Mouse (Mus musculus) neural tube, embryonic 13.5 days (tissue): ENCODE measurements around the gene Fbxl14. TPM values are rescaled to one million over a fixed set of nuclear protein-coding genes. Genes with fewer than 3 reads are reported as not detected.
A peak's percentile ranks its signal among the peaks of the same experiment; 100 is the strongest.

ENCODE experiments used
- ATAC-seq: fragments of 200-750 bp; cut with Nextera tagmentation; 2 replicates; pipeline ENCODE4 v1.8.0; 2017; ENCODE audit warnings: low read depth, mild to moderate bottlenecking, moderate TSS enrichment, moderate library complexity
- H3K27ac ChIP-seq: fragments of 300-500 bp; sonication (generic); replicated peaks from 2 replicates; pipeline ENCODE4 v1.5.1; 2015; ENCODE audit warnings: moderate library complexity, mild to moderate bottlenecking, inconsistent platforms
- H3K27me3 ChIP-seq: fragments of 300-500 bp; sonication (generic); 2 replicates; pipeline ENCODE4 v1.6.1; 2015; ENCODE audit warnings: mild to moderate bottlenecking, inconsistent platforms
- H3K36me3 ChIP-seq: fragments of 300-500 bp; sonication (generic); 2 replicates; pipeline ENCODE4 v1.6.1; 2015; ENCODE audit warnings: mild to moderate bottlenecking, inconsistent platforms
- H3K4me1 ChIP-seq: fragments of 300-500 bp; sonication (generic); replicated peaks from 2 replicates; pipeline ENCODE4 v1.6.1; 2015; ENCODE audit warnings: inconsistent platforms
- H3K4me2 ChIP-seq: fragments of 300-500 bp; sonication (generic); 2 replicates; pipeline ENCODE4 v1.6.1; 2015; ENCODE audit warnings: inconsistent platforms, mild to moderate bottlenecking, moderate library complexity
- H3K4me3 ChIP-seq: fragments of 300-500 bp; sonication (generic); 2 replicates; pipeline ENCODE4 v1.5.1; 2015; ENCODE audit warnings: mild to moderate bottlenecking, inconsistent platforms
- H3K9ac ChIP-seq: fragments of 300-500 bp; sonication (generic); 2 replicates; pipeline ENCODE4 v1.6.1; 2015; ENCODE audit warnings: moderate library complexity, mild to moderate bottlenecking, inconsistent platforms
- H3K9me3 ChIP-seq: fragments of 300-500 bp; sonication (generic); 2 replicates; pipeline ENCODE4 v1.6.1; 2016; ENCODE audit warnings: inconsistent platforms
- WGBS: fragments of 180-500 bp; shearing (Covaris S2); methylation state at CpG from one replicate; pipeline ENCODE4 v1.1.7; 2015; 5-methylcytosine and 5-hydroxymethylcytosine counted together
- polyA plus RNA-seq: library from polyadenylated mRNA; unstranded; fragments of >200 nt; fragmentation: Nextera tagmentation; extraction: Ambion mirVana; gene quantifications from 2 replicates; pipeline ENCODE4 v1.2.1, GENCODE M21; 2015

The Fbxl14 gene
- polyA plus RNA-seq, 1 experiment from 2014 or later, result 3.0 TPM

DNA sequence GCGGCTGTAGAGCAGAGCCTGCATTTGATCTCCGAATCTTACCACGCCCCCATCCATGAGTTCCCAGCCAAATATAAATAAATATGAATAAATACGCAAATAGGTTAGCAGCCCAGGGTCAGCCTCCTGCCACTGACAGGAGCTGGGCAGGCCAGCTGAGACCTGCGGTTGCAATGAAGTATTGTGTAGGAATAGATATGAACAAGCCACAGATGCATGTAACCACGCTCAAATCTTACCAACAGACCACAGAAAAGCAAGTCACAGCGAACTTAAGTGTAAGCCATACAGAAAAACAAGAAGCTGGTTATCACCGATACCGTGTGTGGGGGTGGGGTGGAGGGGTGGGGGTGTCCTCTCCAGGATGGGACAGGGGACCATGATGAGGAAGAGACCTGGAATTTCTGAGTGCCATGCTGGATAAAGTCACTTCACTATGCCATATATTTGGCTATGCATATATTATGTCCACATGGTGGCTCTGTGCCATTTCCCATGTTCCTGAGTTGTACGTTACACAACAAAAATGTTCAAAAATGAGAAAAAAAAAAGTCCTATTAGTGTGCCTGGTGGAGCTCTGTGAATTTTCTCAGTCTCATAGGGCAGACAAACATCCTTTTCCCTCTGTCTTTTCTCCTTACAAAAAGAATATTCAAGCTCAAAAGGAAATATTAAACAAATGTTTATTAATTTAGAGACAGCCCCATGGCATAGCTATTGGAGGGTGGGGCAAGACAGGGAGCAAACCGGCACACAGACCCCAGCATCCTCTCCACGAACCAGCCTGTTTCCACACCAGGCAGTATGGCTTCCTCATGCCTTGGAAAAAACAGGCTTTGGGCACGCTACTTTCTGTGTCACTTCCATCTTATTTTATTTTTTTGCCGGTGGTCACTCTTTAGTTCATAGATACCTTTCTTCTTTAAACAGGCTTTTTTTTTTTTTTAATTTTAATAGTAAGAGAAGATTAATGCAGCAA, 28.2 kb upstream of the Fbxl14 start:
- Histone ChIP-seq H3K27ac (peak overlapping the region; percentile 97), H3K9ac (peak overlapping the region; percentile 57), H3K36me3 (no peaks in the 10 kb centered on the region), H3K4me3 (peak overlapping the region; percentile 37), H3K27me3 (peaks cover 4% of the 10 kb centered on the region; the same call in 1 of the 2 replicates), H3K4me1 (peaks cover 48% of the 10 kb centered on the region), H3K9me3 (no peaks in the 10 kb centered on the region), H3K4me2 (peak overlapping the region; percentile 73)
- 32% methylated on average over 14 of the region's 14 CpGs for WGBS
- ATAC-seq, result no peak

DNA sequence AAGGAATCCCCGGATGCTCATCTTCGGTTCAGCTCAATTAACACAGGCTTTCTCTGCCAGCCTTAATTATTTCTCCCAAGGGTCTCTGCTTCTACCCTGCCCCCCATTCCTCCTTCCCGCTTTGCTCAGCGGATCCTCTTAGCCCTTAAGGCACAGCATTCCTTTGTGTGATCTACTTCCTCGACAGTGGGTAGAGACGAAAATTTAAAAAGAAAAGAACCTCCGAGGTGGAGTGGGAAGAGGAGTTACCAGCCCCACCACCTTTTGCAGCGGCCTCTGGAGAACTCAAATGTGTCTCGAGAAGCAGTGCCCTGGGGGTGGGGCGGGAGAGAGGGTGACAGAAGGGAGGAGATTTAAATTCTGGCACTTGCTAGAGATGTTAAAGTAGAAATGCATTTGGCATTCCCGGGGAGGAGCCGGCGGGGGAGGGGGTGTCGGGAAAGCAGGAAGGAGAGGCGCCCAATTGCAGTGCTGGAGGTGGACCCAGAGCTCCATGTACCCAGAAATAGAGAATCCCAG, 27.4 kb upstream of the Fbxl14 start:
- Histone ChIP-seq H3K36me3 (no peaks in the 10 kb centered on the region), H3K4me1 (peaks cover 48% of the 10 kb centered on the region), H3K4me2 (peak overlapping the region; percentile 73), H3K9ac (peak overlapping the region; percentile 72), H3K4me3 (peak overlapping the region; percentile 37), H3K27ac (peak overlapping the region; percentile 97), H3K27me3 (peaks cover 4% of the 10 kb centered on the region; the same call in 1 of the 2 replicates), H3K9me3 (no peaks in the 10 kb centered on the region)
- peak; percentile 82 for ATAC-seq
- under 1% methylated on average over 15 of the region's 15 CpGs for WGBS

DNA sequence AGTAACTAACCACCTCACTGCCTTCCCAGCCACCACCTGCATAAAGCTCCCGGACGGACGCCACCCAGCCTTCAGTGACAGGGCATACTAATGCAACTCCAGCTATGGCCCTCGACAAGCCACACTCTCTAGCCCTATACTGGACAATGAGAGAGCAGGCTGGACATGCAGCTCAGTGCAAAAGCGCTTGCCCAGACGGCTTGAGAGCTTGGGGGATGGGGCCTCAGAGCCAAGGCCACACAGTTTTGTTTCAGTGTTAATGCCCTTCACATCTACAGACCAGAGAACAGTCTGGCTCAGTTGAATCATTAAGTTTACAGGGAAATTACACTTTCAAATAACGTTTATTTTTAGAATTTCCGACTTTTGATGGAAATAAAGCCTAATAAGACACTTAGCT, 21.3 kb upstream of the Fbxl14 start:
- WGBS, result 66% methylated on average over 8 of the region's 8 CpGs
- no peak for ATAC-seq
- Histone ChIP-seq H3K4me2 (no peak overlapping the region), H3K4me3 (no peak overlapping the region), H3K9ac (no peak overlapping the region), H3K27me3 (no peaks in the 10 kb centered on the region), H3K36me3 (no peaks in the 10 kb centered on the region), H3K4me1 (0 out of 2 replicates have a peak, but pooled peaks cover 2% of the 10 kb centered on the region), H3K27ac (no peak overlapping the region), H3K9me3 (no peaks in the 10 kb centered on the region)

DNA sequence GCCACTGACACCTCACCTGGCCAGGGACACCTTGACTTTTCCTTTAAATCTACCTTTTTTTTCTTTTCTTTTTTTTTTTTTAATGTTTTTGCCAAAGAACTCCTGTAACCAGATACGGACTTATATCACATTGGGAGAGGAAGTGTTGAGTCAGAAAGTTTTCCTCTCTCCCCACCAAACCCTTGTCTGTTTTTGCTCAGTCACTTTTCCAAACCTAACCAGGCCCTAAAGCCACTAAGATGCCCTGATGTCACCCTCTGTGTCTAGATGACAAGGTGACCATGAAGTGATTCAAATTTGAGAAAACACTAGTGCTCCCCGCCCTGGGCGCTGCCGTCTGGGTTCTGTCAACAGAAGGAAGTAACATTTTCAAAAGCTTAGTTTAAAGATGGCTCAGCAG, 20.4 kb upstream of the Fbxl14 start:
- H3K9me3 ChIP-seq, result no peaks in the 10 kb centered on the region
- no peak overlapping the region for H3K9ac ChIP-seq
- no peak overlapping the region for H3K4me3 ChIP-seq
- no peak overlapping the region for H3K4me2 ChIP-seq
- whole genome bisulfite sequencing, result 88% methylated on average over 4 of the region's 4 CpGs
- no peaks in the 10 kb centered on the region for H3K4me1 ChIP-seq
- no peaks in the 10 kb centered on the region for H3K36me3 ChIP-seq
- ATAC-seq, result no peak
- no peaks in the 10 kb centered on the region for H3K27me3 ChIP-seq
- no peak overlapping the region for H3K27ac ChIP-seq

DNA sequence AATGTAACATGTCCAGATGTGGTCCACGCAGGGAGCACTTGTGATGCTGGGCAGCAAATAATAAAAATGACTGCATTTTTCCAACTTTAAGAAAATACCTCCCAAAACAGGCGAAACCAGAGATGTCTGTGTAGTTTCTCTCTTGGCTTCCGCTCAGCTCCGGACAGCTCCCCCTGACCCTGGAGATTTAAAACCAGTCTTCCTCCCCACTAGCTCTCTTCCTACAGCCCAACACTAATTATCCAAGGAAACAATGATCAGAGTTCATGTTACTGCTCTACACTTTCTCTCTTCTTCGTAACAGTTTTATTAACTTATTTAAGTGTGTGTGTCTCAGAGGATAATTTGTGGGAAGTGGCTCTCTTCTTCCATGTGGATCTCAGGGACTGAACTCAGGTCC, 19.1 kb upstream of the Fbxl14 start:
- Histone ChIP-seq H3K36me3 (no peaks in the 10 kb centered on the region), H3K9me3 (no peaks in the 10 kb centered on the region), H3K27ac (no peak overlapping the region), H3K4me3 (no peak overlapping the region), H3K27me3 (no peaks in the 10 kb centered on the region), H3K4me2 (no peak overlapping the region), H3K9ac (no peak overlapping the region), H3K4me1 (no peaks in the 10 kb centered on the region)
- ATAC-seq, result no peak
- WGBS, result 80% methylated on average over 5 of the region's 5 CpGs

DNA sequence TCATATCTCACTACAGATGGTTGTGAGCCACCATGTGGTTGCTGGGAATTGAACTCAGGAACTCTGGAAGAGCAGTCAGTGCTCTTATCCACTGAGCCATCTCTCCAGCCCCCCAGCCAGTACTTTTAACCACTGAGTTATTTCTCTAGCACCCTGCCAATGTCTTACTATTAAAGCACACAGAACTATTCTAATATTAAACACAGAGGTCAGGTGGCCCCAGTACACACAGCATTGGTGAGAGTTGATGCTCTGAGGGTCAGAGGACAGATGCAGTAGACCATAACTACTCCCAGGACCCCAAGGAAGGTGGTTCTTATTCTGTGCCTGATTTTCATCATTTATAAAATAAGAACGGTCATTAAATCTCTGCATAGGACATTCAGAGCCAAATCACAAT, 13.3 kb upstream of the Fbxl14 start:
- H3K27ac ChIP-seq, result no peak overlapping the region
- ATAC-seq, result no peak

DNA sequence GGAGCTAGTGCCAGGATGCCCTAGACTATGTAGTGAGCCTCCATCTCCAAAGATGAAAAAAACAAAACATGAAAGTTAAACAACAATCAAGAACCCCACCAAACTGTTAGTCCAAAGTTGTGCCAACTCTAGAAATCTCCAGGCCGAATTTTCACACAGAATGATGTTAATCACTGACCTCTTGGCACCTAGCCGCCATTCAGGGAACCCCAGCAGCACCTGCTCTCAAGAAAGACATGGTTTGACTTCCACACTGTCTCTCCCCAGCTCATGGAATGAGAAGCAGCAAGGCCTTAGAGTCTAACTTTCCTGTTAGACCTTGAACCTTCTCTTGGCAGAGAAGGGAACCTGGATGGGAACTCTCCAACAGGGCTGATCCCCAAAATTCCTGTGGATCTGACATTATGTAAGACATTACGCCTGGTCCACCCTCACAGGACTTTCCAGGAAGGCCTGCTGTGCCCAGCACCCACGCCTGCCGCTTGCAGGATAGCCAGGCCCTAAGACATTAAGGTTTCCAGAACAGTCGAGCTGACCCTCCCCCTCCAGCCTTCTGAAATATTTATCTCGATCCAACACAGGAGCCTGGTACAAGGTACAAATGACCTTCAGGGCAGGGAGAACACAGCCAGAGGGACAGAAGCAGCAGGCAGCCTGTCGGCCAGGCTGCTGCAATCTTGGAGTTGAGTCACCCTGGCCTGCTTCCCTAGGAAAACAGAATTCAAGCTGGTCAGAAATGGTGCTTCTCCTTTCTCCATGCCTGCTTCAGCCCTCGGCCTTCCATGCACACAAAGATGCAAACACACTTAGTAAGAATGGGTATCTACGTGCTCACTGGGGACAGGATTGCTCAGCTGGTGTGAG, 12.3 kb upstream of the Fbxl14 start:
- WGBS, result 76% methylated on average over 10 of the region's 10 CpGs

More for the DNA sequence above, 13.3 kb upstream of the Fbxl14 start:
- no peaks in the 10 kb centered on the region for H3K9me3 ChIP-seq
- H3K36me3 ChIP-seq, result no peaks in the 10 kb centered on the region
- 97% methylated on average over 1 of the region's 1 CpGs for WGBS
- H3K4me2 ChIP-seq, result no peak overlapping the region
- no peak overlapping the region for H3K4me3 ChIP-seq
- no peaks in the 10 kb centered on the region for H3K4me1 ChIP-seq
- no peaks in the 10 kb centered on the region for H3K27me3 ChIP-seq
- H3K9ac ChIP-seq, result no peak overlapping the region

DNA sequence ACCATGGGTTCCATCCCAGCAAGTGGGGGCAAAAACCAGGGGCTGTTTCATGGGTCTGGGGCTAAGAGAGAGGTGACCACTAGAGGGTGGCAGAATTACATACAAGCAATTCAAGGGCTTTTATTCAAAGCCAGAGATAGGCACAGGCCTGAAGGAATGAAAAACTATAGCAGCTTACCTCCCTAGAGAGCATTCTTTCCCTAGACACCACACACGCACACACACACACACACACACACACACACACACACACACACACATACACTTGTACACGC, 11.7 kb upstream of the Fbxl14 start:
- Histone ChIP-seq H3K36me3 (no peaks in the 10 kb centered on the region), H3K9ac (no peak overlapping the region), H3K4me1 (no peaks in the 10 kb centered on the region), H3K4me3 (no peak overlapping the region), H3K4me2 (no peak overlapping the region), H3K27me3 (no peaks in the 10 kb centered on the region), H3K9me3 (no peaks in the 10 kb centered on the region), H3K27ac (no peak overlapping the region)
- no peak for ATAC-seq
- WGBS, result 83% methylated on average over 2 of the region's 2 CpGs

More for the DNA sequence above, 12.3 kb upstream of the Fbxl14 start:
- no peak overlapping the region for H3K4me2 ChIP-seq
- no peaks in the 10 kb centered on the region for H3K9me3 ChIP-seq
- no peaks in the 10 kb centered on the region for H3K27me3 ChIP-seq
- no peak overlapping the region for H3K27ac ChIP-seq
- no peak overlapping the region for H3K4me3 ChIP-seq
- no peaks in the 10 kb centered on the region for H3K4me1 ChIP-seq
- ATAC-seq, result no peak
- no peak overlapping the region for H3K9ac ChIP-seq
- no peaks in the 10 kb centered on the region for H3K36me3 ChIP-seq

DNA sequence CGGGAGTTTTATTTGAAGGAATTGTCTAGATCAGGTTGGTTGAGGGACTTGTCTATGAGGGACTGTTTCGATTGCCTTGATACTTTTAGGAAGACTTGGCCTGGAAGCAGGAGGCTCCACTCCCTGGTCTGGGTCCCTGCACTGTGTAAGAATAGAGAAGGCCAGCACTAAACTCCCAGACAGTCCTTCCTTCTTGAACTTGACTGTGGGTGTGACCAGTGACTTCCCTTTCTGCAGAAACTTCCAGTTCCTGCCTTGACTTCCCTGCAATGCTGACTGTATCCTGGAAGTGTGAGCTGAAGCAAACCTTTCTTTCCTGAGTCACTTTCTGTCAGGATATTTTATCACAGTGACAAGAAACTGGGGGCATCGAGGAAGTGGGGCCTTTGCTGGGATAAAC, 8.7 kb upstream of the Fbxl14 start:
- ATAC-seq, result no peak
- no peak overlapping the region for H3K4me3 ChIP-seq
- H3K9me3 ChIP-seq, result no peaks in the 10 kb centered on the region
- no peak overlapping the region for H3K27ac ChIP-seq
- H3K9ac ChIP-seq, result no peak overlapping the region
- H3K4me1 ChIP-seq, result no peaks in the 10 kb centered on the region
- WGBS, result 89% methylated on average over 3 of the region's 3 CpGs
- H3K36me3 ChIP-seq, result no peaks in the 10 kb centered on the region
- no peaks in the 10 kb centered on the region for H3K27me3 ChIP-seq
- no peak overlapping the region for H3K4me2 ChIP-seq

DNA sequence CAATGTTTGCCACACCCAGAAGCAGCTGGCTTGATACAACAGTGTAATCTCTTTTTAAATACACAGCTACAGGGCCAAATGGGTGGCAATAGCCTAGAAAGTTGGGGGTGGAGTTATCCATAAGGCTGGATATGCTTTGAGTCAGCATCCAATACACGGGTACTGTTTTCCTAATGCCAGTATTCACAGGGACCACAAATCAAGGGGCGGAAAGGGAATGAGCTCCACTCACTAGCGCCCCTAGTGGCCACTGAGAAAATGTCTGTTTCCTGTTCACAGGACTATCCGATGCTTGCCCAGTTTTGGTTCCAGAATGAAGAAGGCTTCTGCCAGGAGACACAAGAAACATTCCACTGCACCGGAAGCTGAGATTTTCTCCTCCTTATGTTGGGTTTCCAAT, 7.3 kb upstream of the Fbxl14 start:
- Histone ChIP-seq H3K36me3 (no peaks in the 10 kb centered on the region), H3K9ac (no peak overlapping the region), H3K4me3 (no peak overlapping the region), H3K27me3 (no peaks in the 10 kb centered on the region), H3K9me3 (no peaks in the 10 kb centered on the region), H3K4me2 (no peak overlapping the region), H3K27ac (no peak overlapping the region), H3K4me1 (no peaks in the 10 kb centered on the region)
- WGBS, result 27% methylated on average over 5 of the region's 5 CpGs
- peak; percentile 54; the same call in 1 of the 2 replicates for ATAC-seq

DNA sequence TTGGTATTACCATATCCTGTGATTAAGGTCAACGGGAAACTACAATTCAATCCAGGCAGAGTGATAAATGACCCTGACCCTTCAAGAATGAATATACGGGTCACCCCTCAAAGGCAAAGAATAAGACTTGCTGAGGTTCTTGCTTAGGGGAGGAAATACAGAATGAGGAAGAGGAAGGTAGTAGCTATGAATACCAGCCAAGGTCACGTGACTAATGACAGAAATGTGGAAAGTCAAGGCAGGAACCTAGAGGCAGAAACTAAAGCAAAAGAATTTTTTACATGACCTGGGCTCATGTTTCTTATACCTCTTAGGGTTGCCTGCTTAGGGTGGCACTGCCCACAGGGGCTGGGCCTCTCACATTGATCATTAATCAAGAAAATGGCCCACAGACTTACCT, 6.8 kb upstream of the Fbxl14 start:
- H3K4me2 ChIP-seq, result no peak overlapping the region
- no peak overlapping the region for H3K4me3 ChIP-seq
- peaks cover 5% of the 10 kb centered on the region; the same call in 1 of the 2 replicates for H3K4me1 ChIP-seq
- 66% methylated on average over 3 of the region's 3 CpGs for WGBS
- H3K27ac ChIP-seq, result no peak overlapping the region
- H3K27me3 ChIP-seq, result no peaks in the 10 kb centered on the region
- H3K9ac ChIP-seq, result no peak overlapping the region
- no peaks in the 10 kb centered on the region for H3K9me3 ChIP-seq
- no peak for ATAC-seq
- no peaks in the 10 kb centered on the region for H3K36me3 ChIP-seq

DNA sequence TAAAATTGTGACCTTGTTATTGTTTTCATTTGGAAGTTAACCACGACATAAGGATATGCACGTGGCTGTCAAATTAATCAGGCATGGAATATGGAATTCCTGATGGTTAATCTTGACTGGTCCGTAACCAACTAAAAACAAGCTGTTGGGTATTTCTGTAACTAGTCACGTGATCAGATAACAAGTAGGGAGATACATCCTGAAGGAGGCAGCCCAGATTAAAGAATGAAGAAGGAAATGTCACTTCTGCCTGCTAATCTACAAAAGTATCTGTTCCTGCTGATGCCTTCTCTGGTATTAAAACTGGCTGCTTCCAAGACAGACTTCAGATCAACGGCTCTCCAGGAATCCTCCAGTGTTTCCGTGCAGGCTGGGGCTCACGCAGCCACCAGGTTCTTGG, 6.0 kb upstream of the Fbxl14 start:
- no peak for ATAC-seq
- Histone ChIP-seq H3K9ac (no peak overlapping the region), H3K36me3 (no peaks in the 10 kb centered on the region), H3K27me3 (no peaks in the 10 kb centered on the region), H3K4me2 (no peak overlapping the region), H3K4me1 (peaks cover 13% of the 10 kb centered on the region), H3K27ac (no peak overlapping the region), H3K4me3 (no peak overlapping the region), H3K9me3 (no peaks in the 10 kb centered on the region)
- 89% methylated on average over 7 of the region's 7 CpGs for WGBS
